Mouse (Mus musculus) brain, embryonic 14.5 days (tissue): Measurements from ENCODE around the gene Irak2.

Experiments used
- CTCF ChIP-seq: fragments of 200-500 bp; IDR thresholded peaks from 2 replicates; pipeline ENCODE4 v1.5.1; 2012; ENCODE audit warnings: inconsistent platforms, mild to moderate bottlenecking, moderate library complexity, borderline replicate concordance; ENCODE audit not compliant: insufficient read depth, insufficient read length; ENCODE audit errors: extremely low read depth
- POLR2A ChIP-seq: fragments of 200-500 bp; IDR thresholded peaks from 2 replicates; pipeline ENCODE4 v1.6.1; 2012; ENCODE audit warnings: mild to moderate bottlenecking, inconsistent platforms, borderline replicate concordance; ENCODE audit not compliant: poor library complexity, insufficient read depth, insufficient read length, severe bottlenecking; ENCODE audit errors: extremely low read depth

DNA sequence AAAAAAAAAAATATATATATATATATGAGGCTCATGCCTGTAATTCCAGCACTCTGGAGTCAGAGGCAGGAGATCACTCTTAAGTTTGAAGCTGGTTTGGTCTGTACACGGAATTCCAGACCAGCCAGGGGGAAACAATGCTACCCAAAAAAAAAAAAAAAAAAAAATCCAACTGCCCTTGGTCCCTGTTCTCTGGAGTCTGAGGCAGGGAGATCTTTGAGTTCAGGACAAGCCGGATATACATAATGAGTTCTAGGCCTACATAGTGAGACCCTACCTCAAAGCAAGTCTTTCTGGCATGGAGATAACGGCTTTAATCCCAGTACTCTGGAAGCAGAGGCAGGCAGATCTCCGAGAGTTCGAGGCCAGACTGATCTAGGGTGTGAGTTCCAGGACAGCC, 14.9 kb upstream of the Irak2 start:
- TF ChIP-seq CTCF (no peak), POLR2A (no peak)
